Mouse (Mus musculus): ENCODE measurements around the gene Gp9. TPM values are rescaled to one million over a fixed set of nuclear protein-coding genes. Genes with fewer than 3 reads are reported as not detected.

The Gp9 gene
- polyA plus RNA-seq (2016; fragmentation: Nextera tagmentation; extraction: Ambion mirVana), result 6.2 and 8.2 TPM in 2 replicates

GRCm38 (mm10) chr6:87777842-87778241, at the start of gene Gp9:
Gene Gp9 (plus strand): TSS chr6:87778072.
- H3K36me3 ChIP-seq, result no peaks in the 10 kb centered on the region
- no peak for ATAC-seq (ENCODE audit: insufficient number of reproducible peaks, low FRiP score)
- H3K27ac ChIP-seq (ENCODE audit: poor library complexity, severe bottlenecking), result 0 out of 2 replicates have a peak within 1 kb of the TSS, but pooled peaks have one; percentile 1
- no peak within 1 kb of the TSS for H3K4me2 ChIP-seq
- WGBS, result 54% methylated on average over 2 of the region's 2 CpGs
- H3K4me3 ChIP-seq, result no peak within 1 kb of the TSS
- H3K9me3 ChIP-seq (replicated peaks), result no peaks in the 10 kb centered on the region
- no peaks in the 10 kb centered on the region for H3K27me3 ChIP-seq (replicated peaks)
- no peak within 1 kb of the TSS for H3K9ac ChIP-seq
- peaks cover 17% of the 10 kb centered on the region for H3K4me1 ChIP-seq (replicated peaks)

DNA sequence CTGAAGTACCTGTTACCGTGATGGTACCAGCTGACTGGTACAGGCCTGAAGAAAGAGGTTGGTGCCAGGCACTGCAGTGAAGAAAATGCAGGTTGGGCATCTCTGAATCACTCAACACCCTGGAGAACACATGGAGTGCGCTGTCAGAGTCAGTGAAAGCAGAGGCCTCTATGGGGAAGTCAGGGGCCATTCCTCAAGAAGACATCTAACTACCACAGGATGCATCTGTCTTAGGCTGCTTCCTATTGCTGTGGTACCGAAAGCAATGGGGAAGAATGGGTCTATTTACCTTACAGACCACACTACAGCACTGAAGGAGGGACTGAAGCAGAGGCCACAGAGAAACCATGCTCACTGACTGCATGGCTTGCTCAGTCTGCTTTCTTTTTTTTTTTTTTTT, 49.8 kb upstream of the Gp9 start:
- no peaks in the 10 kb centered on the region for H3K9me3 ChIP-seq (replicated peaks)
- H3K36me3 ChIP-seq, result no peaks in the 10 kb centered on the region
- peaks cover 26% of the 10 kb centered on the region for H3K4me1 ChIP-seq (replicated peaks)
- ATAC-seq (ENCODE audit: insufficient number of reproducible peaks, low FRiP score), result no peak
- H3K4me2 ChIP-seq, result no peak overlapping the region
- WGBS, result 44% methylated on average over 3 of the region's 3 CpGs
- no peak overlapping the region for H3K27ac ChIP-seq (ENCODE audit: poor library complexity, severe bottlenecking)
- no peak overlapping the region for H3K9ac ChIP-seq
- no peak overlapping the region for H3K4me3 ChIP-seq
- H3K27me3 ChIP-seq (replicated peaks), result peaks cover 55% of the 10 kb centered on the region

DNA sequence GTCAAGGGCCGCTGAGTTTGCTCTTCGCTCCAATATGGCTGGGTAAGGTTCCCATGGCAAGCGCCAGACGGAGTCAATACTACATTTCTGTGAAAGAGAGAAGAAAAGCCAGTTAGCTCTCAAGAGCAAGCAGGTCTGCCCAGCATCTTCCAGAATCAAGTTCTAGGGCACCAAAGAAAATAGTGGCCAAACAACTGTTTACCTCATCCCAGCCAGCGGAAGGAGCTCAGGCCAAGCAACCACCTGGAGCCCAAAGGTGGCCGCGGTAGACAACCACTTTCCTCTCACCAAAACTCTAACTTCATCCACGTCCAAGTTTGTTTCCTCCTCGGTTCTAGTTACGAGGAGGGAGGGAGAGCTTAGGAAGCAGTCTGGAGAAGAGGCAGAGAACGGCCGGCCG, 47.7 kb upstream of the Gp9 start:
- no peaks in the 10 kb centered on the region for H3K36me3 ChIP-seq
- ATAC-seq (ENCODE audit: insufficient number of reproducible peaks, low FRiP score), result no peak
- H3K9ac ChIP-seq, result no peak overlapping the region
- no peak overlapping the region for H3K27ac ChIP-seq (ENCODE audit: poor library complexity, severe bottlenecking)
- H3K27me3 ChIP-seq (replicated peaks), result peaks cover 74% of the 10 kb centered on the region
- 14% methylated on average over 13 of the region's 13 CpGs for WGBS
- H3K9me3 ChIP-seq (replicated peaks), result no peaks in the 10 kb centered on the region
- peaks cover 37% of the 10 kb centered on the region for H3K4me1 ChIP-seq (replicated peaks)
- peak overlapping the region; percentile 84 for H3K4me2 ChIP-seq
- H3K4me3 ChIP-seq, result peak overlapping the region; percentile 62

DNA sequence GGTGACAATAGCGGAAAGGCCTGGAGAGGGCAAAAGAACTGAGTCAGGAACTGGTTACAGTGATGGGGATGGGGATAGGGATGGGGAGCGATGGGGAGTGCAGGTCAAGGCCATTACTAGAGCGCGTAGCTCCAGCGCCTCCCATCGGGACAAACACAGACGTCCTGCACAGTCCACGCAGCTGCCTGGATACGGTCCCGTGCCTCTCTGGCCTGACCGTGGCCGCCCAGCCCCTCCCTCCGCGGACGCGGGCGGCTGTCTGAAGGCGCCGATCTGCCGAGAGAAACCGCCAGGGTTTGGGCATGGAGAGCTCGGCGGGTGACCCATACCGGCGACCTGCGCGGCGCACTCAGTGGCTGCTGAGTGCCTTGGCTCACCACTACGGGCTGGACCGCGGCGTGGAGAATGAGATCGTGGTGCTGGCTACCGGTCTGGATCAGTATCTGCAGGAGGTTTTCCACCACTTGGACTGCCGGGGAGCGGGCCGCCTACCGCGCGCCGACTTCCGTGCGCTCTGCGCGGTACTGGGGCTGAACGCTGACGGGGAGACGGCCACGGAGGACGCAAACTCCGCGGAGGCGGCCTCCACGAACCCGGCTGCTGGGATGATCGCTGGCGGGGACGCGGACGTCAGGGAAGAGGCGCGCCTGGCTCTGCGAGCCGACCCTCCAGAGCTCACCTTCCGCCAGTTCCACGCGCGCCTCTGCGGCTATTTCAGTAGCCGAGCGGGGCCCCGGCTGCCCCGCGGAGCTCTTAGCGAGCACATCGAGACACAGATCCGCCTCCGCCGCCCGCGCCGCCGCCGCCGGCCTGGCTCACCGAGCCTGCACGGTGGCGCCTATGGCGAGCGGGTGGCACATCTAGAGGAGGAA, 47.0 kb upstream of the Gp9 start, which contains the start of gene Efcc1:
Gene Efcc1 (plus strand): TSS at position 279 of the 872 bp plus-strand sequence.
- Histone ChIP-seq H3K27me3 (replicated peaks) (peaks cover 78% of the 10 kb centered on the region), H3K36me3 (no peaks in the 10 kb centered on the region), H3K4me3 (peak within 1 kb of the TSS; percentile 62), H3K4me2 (peak within 1 kb of the TSS; percentile 84), H3K9ac (peak within 1 kb of the TSS; percentile 67), H3K27ac (ENCODE audit: poor library complexity, severe bottlenecking) (no peak within 1 kb of the TSS), H3K9me3 (replicated peaks) (no peaks in the 10 kb centered on the region), H3K4me1 (replicated peaks) (peaks cover 37% of the 10 kb centered on the region)
- ATAC-seq (ENCODE audit: insufficient number of reproducible peaks, low FRiP score), result peak; percentile 40; the same call in 1 of the 2 replicates
- WGBS, result under 1% methylated on average over 90 of the region's 90 CpGs

DNA sequence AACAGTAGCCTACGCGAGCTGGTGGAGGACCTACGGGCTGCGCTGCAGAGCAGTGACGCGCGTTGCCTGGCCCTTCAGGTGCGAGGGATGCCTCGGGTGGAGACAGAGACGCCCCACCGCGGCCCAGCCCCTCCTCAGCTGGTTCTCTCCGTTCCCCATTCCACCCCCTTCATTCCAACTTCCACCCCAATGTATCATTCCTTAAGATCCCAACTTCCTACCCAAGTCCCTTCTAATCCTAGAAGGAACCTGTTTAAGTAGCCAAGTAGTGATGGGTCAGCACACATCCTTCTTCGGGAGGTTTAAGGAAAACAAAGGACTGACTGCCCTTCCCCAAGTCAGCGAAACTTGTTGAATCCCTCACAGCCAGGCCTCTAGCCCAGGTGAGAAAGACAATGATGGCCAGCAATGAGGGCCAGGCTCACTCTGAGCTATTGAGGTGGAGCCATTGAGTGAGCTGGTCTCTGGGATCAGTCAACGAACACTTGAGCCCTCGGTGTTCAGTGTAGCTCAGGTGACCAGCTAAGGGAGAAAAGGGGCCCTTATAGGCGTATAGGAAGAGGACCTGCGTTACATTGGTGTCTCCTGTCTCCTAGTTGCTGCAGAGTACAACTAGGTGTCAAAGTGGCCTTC, 46.3 kb upstream of the Gp9 start:
- WGBS, result 3% methylated on average over 19 of the region's 19 CpGs
- H3K27ac ChIP-seq (ENCODE audit: poor library complexity, severe bottlenecking), result no peak overlapping the region
- peaks cover 37% of the 10 kb centered on the region for H3K4me1 ChIP-seq (replicated peaks)
- H3K36me3 ChIP-seq, result no peaks in the 10 kb centered on the region
- peak overlapping the region; percentile 62 for H3K4me3 ChIP-seq
- peak; percentile 16; the same call in 1 of the 2 replicates for ATAC-seq (ENCODE audit: insufficient number of reproducible peaks, low FRiP score)
- H3K27me3 ChIP-seq (replicated peaks), result peaks cover 85% of the 10 kb centered on the region
- H3K9me3 ChIP-seq (replicated peaks), result no peaks in the 10 kb centered on the region
- H3K4me2 ChIP-seq, result peak overlapping the region; percentile 84
- peak overlapping the region; percentile 67 for H3K9ac ChIP-seq

GRCm38 (mm10) chr6:87732151-87733011, 45.5 kb upstream of the Gp9 start:
- Histone ChIP-seq H3K9ac (no peak overlapping the region), H3K27me3 (replicated peaks) (peaks cover 86% of the 10 kb centered on the region)

DNA sequence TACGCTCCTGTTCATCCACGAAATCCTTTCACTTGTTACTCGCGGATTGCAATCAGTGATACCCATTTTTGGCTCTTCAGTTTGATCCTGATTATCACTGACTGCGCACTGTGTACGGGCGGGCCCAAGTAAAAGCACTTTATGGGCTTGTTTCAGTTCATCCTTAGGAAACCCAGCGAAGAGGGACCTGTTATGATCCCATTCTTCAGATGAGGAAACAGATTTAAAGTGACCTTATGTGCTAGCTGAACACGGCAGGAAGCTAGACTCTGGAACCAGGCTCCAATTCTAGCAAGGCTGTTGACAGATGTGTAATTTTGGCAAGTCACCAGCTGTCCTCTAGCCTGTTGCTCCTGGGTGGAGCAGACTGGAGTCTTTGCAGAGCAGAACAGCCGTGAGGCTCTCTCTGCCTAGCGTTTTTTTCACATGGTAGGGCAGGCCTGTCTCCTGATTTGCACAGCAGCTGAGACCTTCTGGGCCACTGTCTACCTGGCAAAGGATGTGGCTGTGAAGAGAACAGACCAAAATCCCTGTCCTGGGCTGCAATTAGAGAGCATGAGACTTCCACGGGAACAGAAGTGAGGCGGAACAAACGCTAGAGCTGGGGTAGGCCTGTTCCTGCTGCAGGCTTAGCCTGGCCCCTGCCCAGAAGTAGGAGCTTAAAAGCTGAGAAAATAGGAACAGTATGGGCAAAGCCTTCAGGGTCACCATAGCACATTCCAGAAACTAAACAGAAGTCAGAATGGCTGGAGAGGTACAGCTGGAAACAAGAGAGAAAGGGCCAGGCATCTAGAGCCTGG, 44.5 kb upstream of the Gp9 start:
- H3K36me3 ChIP-seq, result no peaks in the 10 kb centered on the region
- 29% methylated on average over 14 of the region's 14 CpGs for WGBS
- no peak overlapping the region for H3K27ac ChIP-seq (ENCODE audit: poor library complexity, severe bottlenecking)
- peaks cover 43% of the 10 kb centered on the region for H3K4me1 ChIP-seq (replicated peaks)
- H3K9me3 ChIP-seq (replicated peaks), result no peaks in the 10 kb centered on the region
- peak; percentile 33 for ATAC-seq (ENCODE audit: insufficient number of reproducible peaks, low FRiP score)
- no peak overlapping the region; the same call in 1 of the 2 replicates for H3K9ac ChIP-seq
- peak overlapping the region; percentile 84 for H3K4me2 ChIP-seq
- peaks cover 77% of the 10 kb centered on the region for H3K27me3 ChIP-seq (replicated peaks)
- peak overlapping the region; percentile 51 for H3K4me3 ChIP-seq

More at GRCm38 (mm10) chr6:87732151-87733011, 45.5 kb upstream of the Gp9 start:
- H3K4me2 ChIP-seq, result peak overlapping the region; percentile 84
- 4% methylated on average over 52 of the region's 53 CpGs for WGBS
- peak overlapping the region; percentile 51 for H3K4me3 ChIP-seq
- peaks cover 37% of the 10 kb centered on the region for H3K4me1 ChIP-seq (replicated peaks)
- H3K36me3 ChIP-seq, result no peaks in the 10 kb centered on the region
- H3K9me3 ChIP-seq (replicated peaks), result no peaks in the 10 kb centered on the region
- H3K27ac ChIP-seq (ENCODE audit: poor library complexity, severe bottlenecking), result no peak overlapping the region
- ATAC-seq (ENCODE audit: insufficient number of reproducible peaks, low FRiP score), result no peak

- Histone ChIP-seq H3K36me3 (no peaks in the 10 kb centered on the region), H3K27me3 (replicated peaks) (peaks cover 72% of the 10 kb centered on the region), H3K4me2 (no peak overlapping the region), H3K9ac (no peak overlapping the region), H3K4me1 (replicated peaks) (peaks cover 50% of the 10 kb centered on the region), H3K9me3 (replicated peaks) (no peaks in the 10 kb centered on the region), H3K27ac (ENCODE audit: poor library complexity, severe bottlenecking) (no peak overlapping the region), H3K4me3 (no peak overlapping the region)
- 64% methylated on average over 5 of the region's 5 CpGs for WGBS
- ATAC-seq (ENCODE audit: insufficient number of reproducible peaks, low FRiP score), result no peak
These were observed 43.7 kb upstream of the Gp9 start for GRCm38 (mm10) chr6:87734136-87734535.

DNA sequence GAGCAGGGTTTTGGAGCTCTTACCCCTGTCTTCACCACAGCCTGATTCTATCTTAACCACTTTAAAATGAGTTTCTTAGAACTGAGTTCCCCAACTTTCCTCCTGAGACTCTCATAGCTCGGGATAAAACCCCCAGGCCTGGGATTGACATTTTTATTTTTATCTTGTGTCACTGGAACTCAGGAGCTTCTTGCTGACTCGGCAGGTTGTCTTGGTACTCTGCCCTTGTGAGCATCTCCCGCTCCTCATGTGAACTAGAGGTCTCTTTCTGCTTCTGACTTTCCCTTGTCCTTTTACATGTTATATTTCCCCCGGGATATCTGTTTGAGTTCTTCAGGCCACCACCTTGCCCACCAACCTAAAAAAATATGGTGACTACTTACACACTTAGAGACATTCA, 40.9 kb upstream of the Gp9 start:
- WGBS, result 68% methylated on average over 4 of the region's 4 CpGs
- H3K4me3 ChIP-seq, result no peak overlapping the region
- H3K9me3 ChIP-seq (replicated peaks), result no peaks in the 10 kb centered on the region
- no peak overlapping the region for H3K9ac ChIP-seq
- H3K4me1 ChIP-seq (replicated peaks), result peaks cover 53% of the 10 kb centered on the region
- H3K27me3 ChIP-seq (replicated peaks), result peaks cover 44% of the 10 kb centered on the region
- H3K4me2 ChIP-seq, result no peak overlapping the region
- no peak for ATAC-seq (ENCODE audit: insufficient number of reproducible peaks, low FRiP score)
- no peak overlapping the region for H3K27ac ChIP-seq (ENCODE audit: poor library complexity, severe bottlenecking)
- no peaks in the 10 kb centered on the region for H3K36me3 ChIP-seq

- H3K36me3 ChIP-seq, result no peaks in the 10 kb centered on the region
- H3K4me1 ChIP-seq (replicated peaks), result peaks cover 42% of the 10 kb centered on the region
- no peaks in the 10 kb centered on the region for H3K9me3 ChIP-seq (replicated peaks)
- no peak overlapping the region for H3K4me3 ChIP-seq
- 57% methylated on average over 4 of the region's 4 CpGs for WGBS
- no peak overlapping the region for H3K27ac ChIP-seq (ENCODE audit: poor library complexity, severe bottlenecking)
- no peak overlapping the region for H3K4me2 ChIP-seq
- ATAC-seq (ENCODE audit: insufficient number of reproducible peaks, low FRiP score), result no peak
- H3K27me3 ChIP-seq (replicated peaks), result peaks cover 32% of the 10 kb centered on the region
- H3K9ac ChIP-seq, result 0 out of 2 replicates have a peak overlapping the region, but pooled peaks have one; percentile 4
These were observed 39.8 kb upstream of the Gp9 start for GRCm38 (mm10) chr6:87737921-87738626.
